Mouse (Mus musculus): ENCODE data around the gene Zeb2.

DNA sequence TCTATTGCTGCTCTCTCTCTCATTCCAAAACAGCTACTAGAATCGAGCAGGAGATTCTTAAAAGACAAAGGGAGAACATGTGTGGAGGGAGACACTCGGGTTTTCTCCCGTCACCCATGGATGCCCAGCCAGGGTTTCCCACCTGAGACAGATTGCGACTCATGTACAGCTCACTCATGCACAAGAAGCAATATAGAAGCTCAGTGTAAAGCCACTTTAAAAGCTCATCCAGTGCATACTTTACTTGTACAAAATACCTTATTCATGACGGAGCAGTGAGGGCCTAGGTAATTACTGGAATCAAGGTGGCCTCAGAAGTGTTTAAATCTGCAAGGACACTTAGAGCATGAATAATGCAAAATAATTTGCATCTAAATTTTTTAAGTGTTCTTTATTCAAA, 45.9 kb downstream of the Zeb2 start:
- TF ChIP-seq GATA1 (IDR thresholded peaks at IDR 0.05; ENCODE audit: low read length) = no peak
- TF ChIP-seq TAL1 (IDR thresholded peaks at IDR 0.05; ENCODE audit: low read length) = no peak
